ENCODE assay signal across 23 mouse cellular contexts in genomic region chr5:106366006-106366405, GRCm38 (mm10).
A peak's percentile ranks its signal among the peaks of the same experiment; 100 is the strongest.
DNase-seq lines count a peak whose midpoint lies in the region; ATAC-seq and TF ChIP-seq lines count a peak whose summit lies in the region.
"Had no signal": no experiment of that assay in that cellular context is flagged by ENCODE, and none has a peak within 500 bp of the region (broad histone marks: within the 10 kb centered on the region; RNA-seq: fewer than 3 reads in every experiment).

No protein-coding gene starts in this region.

- no peaks in the 10 kb centered on the region for H3K4me1 ChIP-seq in hindbrain, postnatal 0 days (ENCODE audit: insufficient read depth, low read length)
- H3K4me1 ChIP-seq: embryonic facial prominence, embryonic 12.5 days; heart, embryonic 13.5 days; liver, embryonic 12.5 days had no signal

- no peak for TF ChIP-seq CTCF in hindbrain, postnatal 0 days (IDR thresholded peaks at IDR 0.05; ENCODE audit: low read depth)

- no peak overlapping the region for H3K9ac ChIP-seq in hindbrain, postnatal 0 days (replicated peaks; ENCODE audit: low read length)
- H3K9ac ChIP-seq: embryonic facial prominence, embryonic 12.5 days; heart, embryonic 13.5 days; liver, embryonic 12.5 days had no signal

- no peaks in the 10 kb centered on the region for H3K9me3 ChIP-seq in hindbrain, postnatal 0 days (ENCODE audit: low read length)
- H3K9me3 ChIP-seq: embryonic facial prominence, embryonic 12.5 days; heart, embryonic 13.5 days; liver, embryonic 12.5 days had no signal

- no peaks in the 10 kb centered on the region for H3K36me3 ChIP-seq in hindbrain, postnatal 0 days (ENCODE audit: insufficient read depth, low read length)
- H3K36me3 ChIP-seq: embryonic facial prominence, embryonic 12.5 days; heart, embryonic 13.5 days; liver, embryonic 12.5 days had no signal

- H3K4me3 ChIP-seq in hindbrain, postnatal 0 days (ENCODE audit: low read length) = no peak overlapping the region
- H3K4me3 ChIP-seq: embryonic facial prominence, embryonic 12.5 days; erythroblast, embryonic 14.5 days; heart, embryonic 13.5 days; liver, embryonic 12.5 days had no signal

- no peak overlapping the region for H3K4me2 ChIP-seq in hindbrain, postnatal 0 days (ENCODE audit: low read depth, low read length)
- H3K4me2 ChIP-seq: embryonic facial prominence, embryonic 12.5 days; heart, embryonic 13.5 days; liver, embryonic 12.5 days had no signal

- DNase-seq in cerebellum, postnatal 10 days = peak; percentile 52 to 57
- DNase-seq in cerebellum, adult 18-20 months = no peak
- DNase-seq in layer of hippocampus, adult 11-12 months (ENCODE audit: low spot score) = peak; percentile 6
- no peak for DNase-seq in layer of hippocampus, adult 9-10 months (ENCODE audit: low spot score)
- peak; percentile 28 to 34 for DNase-seq in right cerebral cortex, postnatal 10 days (ENCODE audit: low spot score in 2 of 2)
- DNase-seq in right cerebral cortex, postnatal 36 days (ENCODE audit: low spot score in 2 of 2) = no peak
- no peak for DNase-seq in hindbrain, postnatal 0 days (ENCODE audit: low spot score)
- no peak for DNase-seq in left cerebral cortex, adult 11 months (ENCODE audit: low spot score)
- DNase-seq: adrenal gland, adult 2 months; cerebellum, adult 9-11 months; gastrocnemius, postnatal 10 days; heart, adult 11 months; heart, postnatal 36 days; kidney, adult 8-10 months; midbrain, embryonic 14.5 days; retina, postnatal 1 day; thymus, adult 2 months had no signal

- H3K27ac ChIP-seq in hindbrain, postnatal 0 days = no peak overlapping the region
- H3K27ac ChIP-seq: embryonic facial prominence, embryonic 12.5 days; heart, embryonic 13.5 days; liver, embryonic 12.5 days; macrophage had no signal

- peak; percentile 32; the same call in 1 of the 2 replicates for ATAC-seq in hindbrain, postnatal 0 days
- ATAC-seq: forebrain, embryonic 14.5 days; liver, embryonic 12.5 days had no signal

- WGBS in hindbrain, postnatal 0 days = 85% methylated on average over 7 of the region's 7 CpGs

- no peaks in the 10 kb centered on the region for H3K27me3 ChIP-seq in hindbrain, postnatal 0 days (ENCODE audit: insufficient read depth, low read length)
- H3K27me3 ChIP-seq: embryonic facial prominence, embryonic 12.5 days; heart, embryonic 13.5 days; liver, embryonic 12.5 days had no signal

Comparison
In these comparisons a context has a peak if more than half of its experiments do, and no peak if none do; other contexts are left out.
1. DNase-seq: peak in cerebellum, postnatal 10 days (2 of 2), layer of hippocampus, adult 11-12 months (single experiment) and right cerebral cortex, postnatal 10 days (2 of 2); none in cerebellum, adult 18-20 months (0 of 2), layer of hippocampus, adult 9-10 months (single experiment), right cerebral cortex, postnatal 36 days (0 of 2), hindbrain, postnatal 0 days (single experiment) and left cerebral cortex, adult 11 months (single experiment).